Comparison of ENCODE assay signal across 8 mouse cellular contexts in genomic region chr6:38389671-38390070, GRCm38 (mm10). TPM values are rescaled to one million over a fixed set of nuclear protein-coding genes. Genes with fewer than 3 reads are reported as not detected.
DNase-seq lines count a peak whose midpoint lies in the region; ATAC-seq and TF ChIP-seq lines count a peak whose summit lies in the region.

No protein-coding gene starts in this region.

- peaks cover 7% of the 10 kb centered on the region; the same call in 1 of the 2 replicates for H3K36me3 ChIP-seq in forebrain, embryonic 16.5 days (ENCODE audit: control insufficient read depth, insufficient read depth)
- H3K36me3 ChIP-seq in forebrain, embryonic 11.5 days (ENCODE audit: control insufficient read depth, insufficient read depth, low read length) = no peaks in the 10 kb centered on the region; the same call in 1 of the 2 replicates
- no peaks in the 10 kb centered on the region for H3K36me3 ChIP-seq in thymus, adult 2 months (ENCODE audit: control insufficient read depth, insufficient read depth, low read length)

- no peak for TF ChIP-seq CTCF in thymus, adult 2 months (IDR thresholded peaks at IDR 0.05; ENCODE audit: borderline replicate concordance, control insufficient read depth, extremely low read depth, insufficient read depth, low read length, poor library complexity)

- 76% methylated on average over 3 of the region's 3 CpGs for WGBS in forebrain, embryonic 16.5 days
- 80% methylated on average over 3 of the region's 3 CpGs for WGBS in forebrain, embryonic 11.5 days
- 85% methylated on average over 3 of the region's 3 CpGs for WGBS in thymus, adult 2 months

- H3K4me1 ChIP-seq in forebrain, embryonic 16.5 days (replicated peaks; ENCODE audit: control insufficient read depth, insufficient read depth, low read length) = no peaks in the 10 kb centered on the region
- H3K4me1 ChIP-seq in forebrain, embryonic 11.5 days (replicated peaks; ENCODE audit: control insufficient read depth, insufficient read depth, low read length) = no peaks in the 10 kb centered on the region
- H3K4me1 ChIP-seq in thymus, adult 2 months (replicated peaks; ENCODE audit: control insufficient read depth, insufficient read depth, low read length) = no peaks in the 10 kb centered on the region

- 0 out of 2 replicates have a peak, but pooled peaks have one; percentile 40 for ATAC-seq in forebrain, embryonic 16.5 days
- no peak for ATAC-seq in forebrain, embryonic 11.5 days (replicated peaks; ENCODE audit: low FRiP score)

- H3K27me3 ChIP-seq in forebrain, embryonic 16.5 days (replicated peaks; ENCODE audit: control insufficient read depth, insufficient read depth, low read length) = no peaks in the 10 kb centered on the region
- H3K27me3 ChIP-seq in forebrain, embryonic 11.5 days (ENCODE audit: control insufficient read depth, insufficient read depth, low read length) = no peaks in the 10 kb centered on the region
- H3K27me3 ChIP-seq in thymus, adult 2 months (ENCODE audit: control insufficient read depth, insufficient read depth, low read length) = no peaks in the 10 kb centered on the region

- intact Hi-C loops in left cerebral cortex, postnatal 36 days (cut with DNase I) = no loop called here

- DNase-seq in forebrain, embryonic 11.5 days (ENCODE audit: low spot score) = no peak
- DNase-seq in thymus, adult 2 months = peak; percentile 26
- DNase-seq in thymus, adult 18-20 months = no peak
- DNase-seq in forelimb bud, embryonic 11.5 days (ENCODE audit: low read depth, low spot score) = peak; percentile 10
- DNase-seq in left cerebral cortex, postnatal 36 days (ENCODE audit: low spot score in 2 of 2) = peak; percentile 9 to 25
- peak; percentile 39 for DNase-seq in thymus, postnatal 14 days
- DNase-seq in adrenal gland, adult 18-20 months (ENCODE audit: low spot score in 2 of 2) = no peak

- H3K27ac ChIP-seq in forebrain, embryonic 16.5 days (ENCODE audit: low read length) = no peak overlapping the region
- H3K27ac ChIP-seq in forebrain, embryonic 11.5 days (ENCODE audit: low read depth, low read length) = no peak overlapping the region
- H3K27ac ChIP-seq in thymus, adult 2 months (ENCODE audit: control insufficient read depth, insufficient read depth, low read length) = no peak overlapping the region

- H3K4me2 ChIP-seq in forebrain, embryonic 16.5 days (ENCODE audit: low read length) = no peak overlapping the region
- no peak overlapping the region for H3K4me2 ChIP-seq in forebrain, embryonic 11.5 days (ENCODE audit: low read depth, low read length, severe bottlenecking)

- H3K4me3 ChIP-seq in forebrain, embryonic 16.5 days (replicated peaks; ENCODE audit: low read length) = no peak overlapping the region
- no peak overlapping the region for H3K4me3 ChIP-seq in forebrain, embryonic 11.5 days (ENCODE audit: low read depth, low read length)
- H3K4me3 ChIP-seq in thymus, adult 2 months (ENCODE audit: control insufficient read depth, insufficient read depth, low read length) = no peak overlapping the region

- no peak overlapping the region for H3K9ac ChIP-seq in forebrain, embryonic 16.5 days (replicated peaks; ENCODE audit: low read depth, low read length)
- no peak overlapping the region for H3K9ac ChIP-seq in forebrain, embryonic 11.5 days (ENCODE audit: low read length)

- no peaks in the 10 kb centered on the region for H3K9me3 ChIP-seq in forebrain, embryonic 16.5 days (ENCODE audit: control insufficient read depth, low read length)
- H3K9me3 ChIP-seq in forebrain, embryonic 11.5 days (ENCODE audit: control insufficient read depth, low read length) = no peaks in the 10 kb centered on the region

- no peak for TF ChIP-seq POLR2A in thymus, adult 2 months (IDR thresholded peaks at IDR 0.05; ENCODE audit: control insufficient read depth, extremely low read depth, insufficient read depth, low read length, poor library complexity)

RNA-seq across cellular contexts. Expression of gene Ttc26, which starts 8.4 kb away (rescaled TPM):
- polyA plus RNA-seq in forebrain, embryonic 16.5 days (2015; fragmentation: Nextera tagmentation; extraction: Ambion mirVana) = 7.8 and 8.3 TPM in 2 replicates
- 13.5 and 16.5 TPM in 2 replicates for polyA plus RNA-seq in forebrain, embryonic 11.5 days (2014; fragmentation: Nextera tagmentation; extraction: Ambion mirVana)
- 0.44 and 0.62 TPM in 2 replicates for polyA plus RNA-seq in thymus, adult 2 months (2012; rRNA removed)
- total RNA-seq in left cerebral cortex, postnatal 36 days (2021) = 10 to 100 TPM in 1 of 2 experiments, 1 to 10 TPM in 1; 6.8 to 12.1 TPM
- total RNA-seq in adrenal gland, adult 18-20 months (2021) = 1 to 10 TPM; 1.3 to 2.3 TPM

RNA-seq across cellular contexts. Expression of gene Zc3hav1, which starts 35.3 kb away (rescaled TPM):
- polyA plus RNA-seq in forebrain, embryonic 16.5 days (2015; fragmentation: Nextera tagmentation; extraction: Ambion mirVana) = 0.73 and 1.1 TPM in 2 replicates
- polyA plus RNA-seq in forebrain, embryonic 11.5 days (2014; fragmentation: Nextera tagmentation; extraction: Ambion mirVana) = 1.5 and 1.7 TPM in 2 replicates
- 79.0 and 86.4 TPM in 2 replicates for polyA plus RNA-seq in thymus, adult 2 months (2012; rRNA removed)
- total RNA-seq in left cerebral cortex, postnatal 36 days (2021) = 1 to 10 TPM; 2.1 to 3.3 TPM
- 10 to 100 TPM; 50.6 to 65.0 TPM for total RNA-seq in adrenal gland, adult 18-20 months (2021)

RNA-seq across cellular contexts. Expression of gene Ubn2, which starts 44.1 kb away (rescaled TPM):
- 12.5 and 20.7 TPM in 2 replicates for polyA plus RNA-seq in forebrain, embryonic 16.5 days (2015; fragmentation: Nextera tagmentation; extraction: Ambion mirVana)
- 20.5 and 27.1 TPM in 2 replicates for polyA plus RNA-seq in forebrain, embryonic 11.5 days (2014; fragmentation: Nextera tagmentation; extraction: Ambion mirVana)
- polyA plus RNA-seq in thymus, adult 2 months (2012; rRNA removed) = 16.2 and 16.6 TPM in 2 replicates
- total RNA-seq in left cerebral cortex, postnatal 36 days (2021) = 10 to 100 TPM; 44.3 to 62.6 TPM
- total RNA-seq in adrenal gland, adult 18-20 months (2021) = 10 to 100 TPM; 25.5 to 26.8 TPM

Comparison
In these comparisons a context has a peak if more than half of its experiments do, and no peak if none do; other contexts are left out.
1. DNase-seq: peak in thymus, adult 2 months (single experiment), forelimb bud, embryonic 11.5 days (single experiment), left cerebral cortex, postnatal 36 days (2 of 2) and thymus, postnatal 14 days (single experiment); none in forebrain, embryonic 11.5 days (single experiment), thymus, adult 18-20 months (0 of 2) and adrenal gland, adult 18-20 months (0 of 2).
2. RNA of gene Zc3hav1, which starts 35.3 kb away (polyA plus RNA-seq): 79.0 to 86.4 TPM in thymus, adult 2 months; 1.5 to 1.7 TPM in forebrain, embryonic 11.5 days and 0.73 to 1.1 TPM in forebrain, embryonic 16.5 days; every median in the first group is over 10 times any median in the second.